Mouse (Mus musculus): Measurements from ENCODE around the gene Plcb1.

DNA sequence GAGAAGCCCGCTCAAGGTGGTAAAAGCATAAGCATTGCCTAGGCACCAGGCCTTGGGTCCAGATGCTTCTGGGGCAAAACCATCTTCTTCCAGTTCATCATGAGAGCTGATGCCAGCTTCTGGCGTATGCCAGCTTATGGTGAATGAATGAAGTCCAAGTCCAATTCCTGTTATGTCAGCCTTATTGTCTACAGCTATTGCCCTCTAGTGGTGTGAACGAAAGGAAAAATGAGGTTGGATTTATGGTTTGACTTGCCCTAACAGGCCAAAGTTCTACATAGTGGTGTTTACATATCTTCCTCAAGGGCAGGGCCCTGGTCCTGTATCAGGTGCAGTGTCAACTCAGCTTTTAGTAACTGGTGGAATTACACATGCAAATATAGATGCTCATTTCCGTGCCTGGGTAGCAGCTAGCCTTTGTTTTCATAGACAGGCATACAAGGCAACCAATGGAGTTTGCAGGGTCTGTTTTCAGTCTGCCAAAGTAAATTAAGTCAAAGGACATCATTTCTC, 138.3 kb downstream of the Plcb1 start:
- TF ChIP-seq GATA1 (IDR thresholded peaks at IDR 0.05; ENCODE audit: borderline replicate concordance, low read length) (no peak), FLI1 (IDR thresholded peaks at IDR 0.05; ENCODE audit: low read length) (no peak)

Data from megakaryocyte, embryonic 14.5 days (primary cell).